Mouse (Mus musculus) gastrocnemius, adult 8-10 months (tissue): Measurements from ENCODE around the gene Impdh1. TPM values are rescaled to one million over a fixed set of nuclear protein-coding genes. Genes with fewer than 3 reads are reported as not detected.
"Not testable (repeated sequence)": the region's sequence is repeated elsewhere in the genome, so short reads cannot be mapped to it uniquely, and the experiment has no call there.

Source experiments
- DNase-seq, 2 experiments: peaks; one replicate each; pipeline ENCODE4 v3.0.0; 2022; ENCODE audit warnings: low spot score in 2 of 2
- microRNA-seq: library from miRNA; unstranded; fragments of <30 nt; microRNA quantifications from one replicate; pipeline ENCODE4 v1.2.0, GENCODE M21; 2022
- total RNA-seq, 4 experiments: library from RNA; stranded (reverse); gene quantifications; 2 replicates each; pipeline ENCODE4 v1.2.4; 2022

Impdh1 gene
- total RNA-seq, 4 experiments from 2014 or later, result 9.7 to 13.5 (median 10.9) TPM

- no peak for DNase-seq
Measured at GRCm38 (mm10) chr6:29187936-29188335, 28.2 kb downstream of the Impdh1 start.

DNA sequence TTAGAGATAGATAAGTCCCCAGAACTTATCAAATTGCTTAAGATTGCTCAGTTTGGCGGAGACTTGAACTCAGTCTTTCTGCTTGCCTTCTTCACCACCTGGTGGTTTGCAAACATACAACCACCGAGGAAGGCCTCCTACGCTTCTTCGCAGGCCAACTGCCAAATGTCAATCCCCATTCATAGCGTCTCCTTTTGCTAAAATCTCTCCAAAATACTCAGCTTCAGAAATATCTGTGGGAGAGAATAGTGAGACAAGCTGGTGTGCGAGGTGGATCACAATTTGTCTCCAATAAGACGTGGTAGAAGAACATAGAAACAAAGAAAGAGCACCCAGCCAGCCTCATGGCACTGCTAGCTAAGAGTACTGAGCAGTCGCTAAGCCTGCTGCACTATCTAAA lies 36.3 kb downstream of the Impdh1 start:
- no peak for DNase-seq

GRCm38 (mm10) chr6:29178888-29179658 lies 37.1 kb downstream of the Impdh1 start, which contains the start of gene Prrt4:
Gene Prrt4, minus strand, starts transcription at chr6:29179584.
- peak; percentile 23 to 31 for DNase-seq

DNA sequence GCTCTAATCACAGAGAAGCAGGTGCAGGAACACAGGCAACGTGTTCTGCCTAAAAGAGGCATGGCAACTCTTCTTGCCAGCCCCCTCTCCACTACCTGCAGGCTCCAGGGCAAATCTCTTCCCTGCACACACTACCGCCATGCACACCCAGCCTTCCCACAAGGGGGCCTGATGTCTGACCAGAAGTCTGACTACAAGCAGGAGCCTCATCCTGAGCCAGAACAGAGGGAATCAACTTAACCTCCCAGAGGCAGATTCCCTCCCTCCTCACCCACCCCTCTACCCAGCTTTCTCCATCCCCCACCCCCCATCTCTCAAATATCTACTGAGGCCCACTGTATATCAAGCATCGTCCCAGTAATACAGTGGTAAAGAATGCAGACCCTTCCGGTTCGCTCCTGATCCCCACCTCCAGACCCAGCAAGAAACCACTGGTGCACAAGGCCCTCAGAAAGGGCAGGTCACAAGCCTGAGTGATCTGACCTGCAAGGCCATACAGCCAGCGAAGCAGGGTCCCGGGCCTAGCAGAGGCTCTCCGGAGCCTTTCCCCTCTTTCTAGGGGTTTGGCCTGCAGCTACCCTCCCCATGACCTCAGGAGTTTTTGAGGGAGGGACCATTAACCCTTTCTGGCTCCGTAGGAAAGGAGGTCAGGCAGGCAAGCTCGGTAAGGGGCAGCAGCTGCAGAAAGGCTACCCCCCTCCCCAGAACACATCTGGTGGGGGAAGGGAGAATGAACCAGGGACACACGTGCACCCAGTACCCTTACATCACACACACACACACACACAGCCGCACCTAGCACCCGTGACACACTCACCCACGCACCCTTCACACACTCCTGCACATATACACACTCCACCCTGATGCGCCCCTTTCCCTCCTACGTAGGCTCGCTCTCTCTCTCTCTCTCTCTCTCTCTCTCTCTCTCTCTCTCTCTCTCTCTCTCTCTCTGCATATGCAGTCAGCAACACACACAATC lies 38.0 kb downstream of the Impdh1 start:
- no peak for DNase-seq

- DNase-seq, result no peak
Measured at GRCm38 (mm10) chr6:29175113-29175512, 41.1 kb downstream of the Impdh1 start.

- no peak for DNase-seq
Measured at GRCm38 (mm10) chr6:29174368-29174767, 41.8 kb downstream of the Impdh1 start.

DNA sequence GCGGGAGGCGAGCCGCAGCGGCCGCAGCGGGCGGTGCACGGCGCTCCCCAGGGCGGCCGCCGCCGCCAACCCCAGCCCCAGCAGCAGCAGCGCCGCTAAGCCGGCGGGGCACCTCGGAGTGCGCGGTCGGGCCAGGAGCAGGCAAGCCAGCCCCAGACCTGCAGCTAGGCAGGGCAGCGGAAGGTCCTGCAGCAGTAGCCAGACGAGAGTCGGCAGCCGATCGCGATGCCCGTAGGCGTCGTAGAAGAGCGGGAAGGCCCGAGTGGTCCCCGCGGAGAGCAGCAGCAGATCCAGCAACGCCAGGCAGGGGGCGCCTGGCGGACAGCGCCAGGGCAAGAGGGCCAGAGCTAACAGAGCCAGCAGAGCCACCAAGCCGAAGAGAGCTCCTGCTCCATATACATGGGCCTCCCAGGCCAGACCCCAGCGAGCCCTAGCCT lies 45.2 kb downstream of the Impdh1 start:
- DNase-seq, result peak; percentile 55 to 62

DNA sequence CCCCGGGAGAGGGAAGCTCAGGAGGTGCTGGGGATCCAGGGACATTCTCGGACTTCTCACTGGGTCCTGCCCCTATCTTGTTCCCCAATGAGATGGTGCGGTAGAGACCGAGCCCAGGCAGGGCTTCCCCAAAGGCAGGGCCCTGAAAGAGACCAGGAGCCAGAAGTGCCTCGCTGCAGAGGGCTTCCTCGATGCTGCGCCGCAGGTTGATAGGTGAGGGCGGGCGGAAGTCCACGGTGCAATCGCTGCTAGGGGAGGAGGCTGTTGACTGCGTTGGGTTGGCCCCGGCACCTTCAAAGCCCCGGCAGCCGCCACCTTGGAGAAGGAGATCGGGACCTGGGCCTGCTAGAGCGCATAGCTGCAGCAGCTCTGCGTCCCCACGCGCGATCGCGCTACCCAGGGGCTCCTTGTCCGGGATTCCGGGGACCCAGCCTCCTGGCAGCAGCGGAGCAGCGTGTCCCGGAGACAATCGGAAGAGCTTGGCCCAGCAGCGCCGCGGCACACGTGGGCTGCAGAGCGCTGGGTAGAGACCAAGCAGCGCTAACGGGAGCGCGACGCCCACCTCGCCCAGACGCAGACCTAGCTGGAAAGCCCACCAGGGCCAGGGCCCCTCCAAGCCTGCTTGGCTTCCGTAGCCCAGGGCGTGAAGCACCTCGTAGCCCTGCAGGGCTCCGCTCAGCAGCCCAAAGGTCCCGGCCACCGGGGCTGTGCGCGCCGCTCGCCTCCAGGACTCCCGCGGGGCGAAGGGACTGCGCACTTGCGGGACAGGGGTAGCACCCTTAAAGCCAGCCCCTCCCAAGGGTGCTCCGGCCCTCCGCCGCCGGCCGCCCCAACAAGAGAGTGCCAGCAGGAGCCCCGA lies 45.9 kb downstream of the Impdh1 start:
- DNase-seq, result no peak

DNA sequence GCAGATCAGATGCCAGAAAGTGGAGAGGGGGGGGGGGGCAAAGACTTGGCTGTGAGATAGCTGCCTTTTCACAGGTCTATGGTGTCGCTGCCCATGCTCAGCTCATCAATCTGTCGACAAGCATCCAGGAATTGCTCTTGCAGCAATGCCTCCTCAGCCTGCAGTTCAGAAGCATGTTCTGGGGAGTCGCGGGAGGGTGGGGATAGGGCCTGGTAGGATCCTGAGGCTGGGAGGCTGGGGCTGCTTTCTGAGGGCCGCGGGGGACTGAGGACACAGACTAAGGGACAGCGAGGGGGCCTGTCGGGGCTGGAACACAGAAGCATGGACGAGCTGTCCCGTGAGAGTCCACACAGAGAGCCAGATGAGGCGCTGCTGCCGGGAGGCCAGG lies 46.5 kb downstream of the Impdh1 start:
- no peak for DNase-seq

GRCm38 (mm10) chr6:29168871-29169270 lies 47.3 kb downstream of the Impdh1 start:
- no peak for DNase-seq

DNA sequence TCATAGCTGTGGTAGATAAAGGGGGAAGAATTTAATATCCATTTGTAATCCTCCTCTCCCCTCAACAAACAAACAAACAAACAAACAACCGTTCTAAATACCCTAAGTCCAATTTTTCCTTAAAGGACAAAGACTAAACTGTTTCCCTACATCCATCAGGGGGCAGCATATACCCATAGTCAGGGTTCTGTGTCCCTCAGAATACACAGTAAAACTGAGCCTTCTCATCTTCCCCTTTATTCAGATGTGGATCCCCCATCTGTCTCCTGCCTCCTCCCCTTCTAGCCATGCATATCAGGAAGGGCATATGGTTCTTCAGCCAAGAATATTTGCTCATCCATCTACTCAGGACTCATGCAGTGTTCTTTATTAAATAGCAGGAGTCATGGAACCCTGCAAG lies 50.0 kb downstream of the Impdh1 start:
- no peak for DNase-seq

DNA sequence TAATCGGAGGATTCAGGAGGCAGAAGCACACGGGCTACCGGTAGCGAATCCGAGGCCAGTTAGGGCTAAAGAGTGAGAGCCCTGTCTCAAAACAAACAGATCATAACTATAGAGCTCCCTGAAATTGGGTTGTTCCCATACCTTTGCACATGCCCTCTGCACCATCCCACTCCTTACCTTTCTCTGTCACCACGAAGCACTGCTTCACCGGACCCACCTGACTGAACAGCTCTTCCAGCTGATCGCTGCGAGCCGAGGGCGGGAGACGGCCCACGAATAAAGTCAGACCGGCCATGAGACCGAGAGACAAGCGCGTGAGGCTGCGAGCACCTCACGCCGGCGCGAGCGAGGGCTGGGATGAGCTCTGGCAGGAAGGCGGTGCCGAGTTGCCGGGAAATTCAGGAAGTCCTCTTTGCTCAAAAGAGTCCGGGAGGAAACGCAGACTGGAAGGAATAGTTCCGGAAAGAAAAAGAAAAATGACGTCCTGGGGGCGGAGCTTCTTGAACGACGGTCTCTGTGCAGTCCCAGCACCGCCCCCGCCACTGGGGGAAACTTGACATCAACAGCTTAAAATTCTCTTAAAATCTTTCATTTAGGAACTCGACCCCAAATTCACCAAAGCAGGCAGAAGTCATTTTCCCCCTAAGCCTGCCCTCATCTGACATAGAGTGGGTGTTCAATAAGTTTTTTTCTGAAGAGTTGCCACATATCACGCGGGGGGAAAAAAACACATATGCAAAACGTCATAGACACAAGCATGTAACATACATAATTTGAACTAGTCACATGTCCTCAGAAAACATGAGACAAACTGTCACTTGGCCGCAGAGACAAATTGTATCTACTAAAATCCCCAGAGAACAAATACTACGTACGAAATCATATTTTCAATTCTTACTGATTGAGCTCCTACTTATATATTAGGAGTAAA lies 51.6 kb downstream of the Impdh1 start, which contains the start of gene Rbm28:
Gene Rbm28, minus strand, starts transcription at position 693 of the 931 bp plus-strand sequence.
- peak; percentile 74 to 76 for DNase-seq

GRCm38 (mm10) chr6:29161291-29161690 lies 54.9 kb downstream of the Impdh1 start:
- DNase-seq, result not testable (repeated sequence)

- no peak for DNase-seq
Measured at GRCm38 (mm10) chr6:29160786-29161185, 55.4 kb downstream of the Impdh1 start.

GRCm38 (mm10) chr6:29156326-29156725 lies 59.8 kb downstream of the Impdh1 start:
- DNase-seq, result no peak

Small RNA genes lying within 50 kb of the gene (microRNA-seq; reads per million reads assigned to microRNA genes)
- gene Gm24303, result not detected

Other genes with a start within 250 kb of the Impdh1 start
- 10 to 100 TPM in 1 of 4 experiments, 1 to 10 TPM in 2, under 1 TPM in 1; 0.61 to 22.4 (median 4.3) TPM for gene Lep, start 156.1 kb downstream of the Impdh1 start, total RNA-seq
- 10 to 100 TPM; 10.7 to 15.9 (median 14.8) TPM for gene Rbm28, start 51.4 kb downstream of the Impdh1 start, total RNA-seq
- under 1 TPM; 0.46 to 0.70 (median 0.53) TPM for gene Prrt4, start 36.8 kb downstream of the Impdh1 start, total RNA-seq
- 1 to 10 TPM; 2.8 to 3.9 (median 3.3) TPM for gene Hilpda, start 56.1 kb upstream of the Impdh1 start, total RNA-seq
- gene Fam71f2, start 63.2 kb upstream of the Impdh1 start, total RNA-seq, result not detected
- not detected for gene Fam71f1, start 102.8 kb upstream of the Impdh1 start, total RNA-seq
- 10 to 100 TPM; 66.3 to 77.3 (median 75.0) TPM for gene Calu, start 131.7 kb upstream of the Impdh1 start, total RNA-seq
- under 1 TPM in 3 of 4 experiments, not detected in 1; 0.24 to 0.43 (median 0.31) TPM for gene Opn1sw, start 172.1 kb upstream of the Impdh1 start, total RNA-seq
- 10 to 100 TPM in 2 of 4 experiments, 1 to 10 TPM in 2; 9.0 to 12.0 (median 10.2) TPM for gene Ccdc136, start 179.9 kb upstream of the Impdh1 start, total RNA-seq
- gene Flnc, start 216.9 kb upstream of the Impdh1 start, total RNA-seq, result 100 to 1,000 TPM; 357 to 417 (median 381) TPM